Mouse (Mus musculus) neutrophil, adult 59 days (primary cell): ENCODE data around the gene Chrng. TPM values are rescaled to one million over a fixed set of nuclear protein-coding genes. Genes with fewer than 3 reads are reported as not detected.

Experiments
- total RNA-seq, 2 experiments: library from RNA; stranded (reverse); gene quantifications; 1 replicate in 1 of 2; 2 replicates in 1 of 2; pipeline ENCODE4 v1.2.4; 2023

Gene Chrng
- not detected for total RNA-seq

GRCm38 (mm10) chr1:87204465-87204864 is at the start of gene Chrng:
Chrng (plus strand) TSS chr1:87204657.

GRCm38 (mm10) chr1:87156199-87156587 is 48.3 kb upstream of the Chrng start, which contains the start of gene Ecel1:
Ecel1 (minus strand) TSS chr1:87156521.

GRCm38 (mm10) chr1:87183013-87183412 is 21.4 kb upstream of the Chrng start, which contains the start of gene Prss56:
Prss56 (plus strand) TSS chr1:87183313.

GRCm38 (mm10) chr1:87190429-87190828 is 14.0 kb upstream of the Chrng start, which contains the start of gene Chrnd:
Chrnd (plus strand) TSS chr1:87190607.

GRCm38 (mm10) chr1:87213735-87214704 is 9.6 kb downstream of the Chrng start, which contains the start of gene Eif4e2:
Eif4e2 (plus strand) TSS chr1:87213914.

Other genes with a start within 250 kb of the Chrng start
- gene Alppl2, start 114.7 kb upstream of the Chrng start, total RNA-seq, result not detected
- gene Alpi, start 103.1 kb upstream of the Chrng start, total RNA-seq, result not detected
- gene Akp3, start 79.7 kb upstream of the Chrng start, total RNA-seq, result not detected
- gene Ecel1, start 48.1 kb upstream of the Chrng start, total RNA-seq, result not detected
- gene Prss56, start 21.3 kb upstream of the Chrng start, total RNA-seq, result not detected
- gene Chrnd, start 14.1 kb upstream of the Chrng start, total RNA-seq, result not detected
- gene Eif4e2, start 9.3 kb downstream of the Chrng start, total RNA-seq, result 10 to 100 TPM; 61.6 to 73.4 TPM
- under 1 TPM in 1 of 2 experiments, not detected in 1; 0.27 TPM for gene Efhd1, start 59.7 kb downstream of the Chrng start, total RNA-seq
- gene Gigyf2, start 122.3 kb downstream of the Chrng start, total RNA-seq, result 10 to 100 TPM; 63.9 to 65.2 TPM
- gene Kcnj13, start 190.1 kb downstream of the Chrng start, total RNA-seq, result not detected